Mouse (Mus musculus): ENCODE results near the gene Dvl3. TPM values are rescaled to one million over a fixed set of nuclear protein-coding genes. Genes with fewer than 3 reads are reported as not detected.

Gene Dvl3
- total RNA-seq, 2 experiments from 2014 or later = 51.1 to 51.7 TPM

DNA sequence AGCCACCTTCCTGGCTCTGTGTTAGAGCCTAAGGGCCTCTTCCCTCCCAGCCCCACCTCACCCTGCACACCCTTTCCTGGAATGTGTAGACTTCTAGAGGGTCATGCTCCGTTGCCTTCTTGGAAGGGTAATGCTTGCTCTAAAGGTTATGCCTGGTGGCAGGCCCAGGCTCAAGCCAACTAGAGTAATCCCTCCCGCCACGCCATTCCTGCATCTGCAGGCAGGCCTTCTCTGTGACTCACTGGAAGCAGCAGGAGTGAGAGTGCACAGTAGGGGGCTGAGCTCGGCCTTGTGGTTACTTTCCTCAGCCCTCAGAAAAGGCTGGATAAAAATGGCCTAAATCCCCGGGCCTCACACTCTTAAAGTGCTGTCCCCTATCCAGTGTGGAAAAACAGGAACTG, 20.3 kb downstream of the Dvl3 start:
- intact Hi-C loops (cut with DNase I) = loop anchor here (5.0 kb wide), 1 partner anchor 35 kb away; no protein-coding TSS in a partner anchor
- DNase-seq = peak in 1 of 2 experiments; percentile 16

DNA sequence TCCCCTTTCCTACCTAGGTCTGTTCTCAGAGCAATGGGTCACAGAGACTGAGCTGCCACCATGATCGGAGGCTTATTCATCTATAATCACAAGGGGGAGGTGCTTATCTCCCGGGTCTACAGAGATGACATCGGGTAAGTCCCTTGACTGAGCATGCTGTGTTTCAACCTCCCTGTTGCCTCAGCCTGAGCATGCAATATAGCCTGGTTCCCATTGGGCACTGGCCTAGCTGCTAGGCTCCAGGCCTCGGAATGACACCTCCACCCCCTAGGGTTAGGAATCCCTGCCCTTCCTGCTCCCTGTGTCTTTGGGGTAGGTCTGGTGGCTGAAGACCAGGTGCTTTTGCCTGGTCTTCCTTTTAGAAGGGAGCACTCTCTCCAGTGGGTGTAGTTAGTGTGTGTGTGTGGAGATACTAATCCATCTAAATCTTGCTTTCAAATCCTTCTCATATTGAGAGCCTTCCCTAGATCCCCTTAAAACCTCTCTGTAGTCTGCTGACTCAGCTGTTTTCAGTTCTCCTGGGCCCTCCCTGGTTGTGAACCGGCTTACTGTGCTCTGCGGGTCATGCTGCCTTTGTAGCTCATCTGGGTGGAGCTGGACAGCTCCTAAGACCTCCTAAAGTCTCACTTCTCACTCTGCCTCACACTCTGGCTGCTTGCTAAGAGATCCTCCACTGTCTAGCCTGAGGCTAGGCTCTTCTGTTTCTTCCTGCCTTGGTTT, 21.0 kb downstream of the Dvl3 start:
- intact Hi-C loops (cut with DNase I) = loop anchor here (5.0 kb wide), 1 partner anchor 35 kb away; no protein-coding TSS in a partner anchor
- DNase-seq = no peak

DNA sequence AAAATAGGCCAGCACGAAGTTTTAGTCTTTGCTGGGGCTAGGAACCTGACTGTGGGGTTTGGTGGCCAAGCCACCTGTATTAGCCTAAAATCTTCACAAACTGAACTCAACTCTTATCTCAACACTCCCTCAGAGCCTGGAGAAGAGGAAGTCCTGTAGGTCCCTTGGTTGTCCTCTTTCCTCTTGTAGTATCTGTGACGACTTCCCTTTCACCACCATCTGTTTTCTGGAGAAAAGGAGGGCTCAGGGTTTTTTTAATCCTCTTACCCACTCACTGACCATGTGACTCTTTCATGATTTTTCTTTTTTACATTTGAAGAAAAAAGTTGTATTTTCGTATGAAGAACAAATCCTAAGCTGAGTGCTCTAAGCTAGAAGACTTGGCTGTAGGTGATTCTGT, 22.9 kb downstream of the Dvl3 start:
- intact Hi-C loops (cut with DNase I) = loop anchor here (5.0 kb wide), 1 partner anchor 37 kb away; no protein-coding TSS in a partner anchor

DNA sequence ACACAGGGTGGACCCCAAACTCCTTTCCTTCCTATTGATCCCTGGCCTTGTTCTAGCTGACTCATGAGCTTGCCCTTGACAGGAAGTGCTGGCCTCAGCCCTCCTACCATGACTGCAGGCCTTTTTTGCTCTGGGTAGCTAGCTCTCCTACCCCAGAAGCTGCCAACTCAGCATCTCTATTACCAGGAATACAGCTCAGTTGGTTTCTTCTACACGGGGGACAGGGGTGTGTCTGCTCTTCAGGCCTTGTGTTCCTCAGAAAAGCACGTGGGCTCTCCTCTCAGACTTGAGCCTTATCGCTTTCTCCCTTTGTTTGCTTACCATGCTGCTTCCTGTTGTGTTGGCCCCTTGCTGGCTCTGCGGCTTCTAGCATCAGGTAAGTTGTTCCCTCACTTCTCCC, 23.7 kb downstream of the Dvl3 start:
- intact Hi-C loops (cut with DNase I) = no loop called here

More for the DNA sequence above, 22.9 kb downstream of the Dvl3 start:
- DNase-seq = no peak

DNA sequence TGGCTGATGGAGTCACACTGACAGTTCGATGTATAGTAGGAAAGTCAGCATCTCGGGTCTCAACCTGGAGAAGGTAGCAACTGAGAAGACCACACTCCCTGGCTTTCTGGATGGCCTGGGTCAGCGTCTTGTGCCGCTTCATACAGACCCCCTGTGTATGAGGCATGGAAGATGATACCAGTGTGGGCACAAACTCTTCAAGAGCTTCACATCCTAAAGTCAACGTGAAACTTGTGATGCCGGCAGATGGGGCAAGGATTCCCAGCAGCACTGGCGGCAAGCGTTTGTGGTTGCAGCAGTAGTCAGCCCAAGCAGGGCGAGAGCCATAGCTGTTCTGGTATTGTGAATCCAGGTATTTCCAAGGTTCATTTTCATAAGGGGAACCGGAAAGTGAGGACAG, 28.9 kb downstream of the Dvl3 start:
- intact Hi-C loops (cut with DNase I) = loop anchor here (5.0 kb wide), 1 partner anchor 67 kb away; the partner anchor contains the start of genes Alg3, Eef1akmt4 and Gm49333
- no peak for DNase-seq

More for the DNA sequence above, 23.7 kb downstream of the Dvl3 start:
- DNase-seq = no peak

DNA sequence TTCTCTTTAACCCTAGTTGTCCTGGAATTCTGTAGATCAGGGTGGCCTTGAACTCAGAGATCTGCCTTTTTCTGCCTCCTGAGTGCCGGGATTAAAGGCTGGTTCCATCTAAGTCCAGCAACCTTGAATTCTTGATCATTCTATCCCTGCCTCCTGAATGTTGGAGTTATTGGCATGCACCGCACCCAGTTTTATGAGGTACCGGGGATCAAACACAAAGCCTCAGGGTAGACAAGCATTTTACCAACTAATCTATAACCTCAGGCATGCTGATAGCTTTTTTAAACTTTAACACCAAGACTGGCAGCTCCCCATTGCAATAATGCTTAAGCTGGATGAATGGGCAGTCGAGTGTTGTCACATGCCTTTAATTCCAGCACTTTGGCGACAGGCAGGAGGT, 30.6 kb downstream of the Dvl3 start:
- intact Hi-C loops (cut with DNase I) = loop anchor here (5.0 kb wide), 1 partner anchor 65 kb away; the partner anchor contains the start of genes Alg3, Eef1akmt4 and Gm49333
- DNase-seq = no peak

DNA sequence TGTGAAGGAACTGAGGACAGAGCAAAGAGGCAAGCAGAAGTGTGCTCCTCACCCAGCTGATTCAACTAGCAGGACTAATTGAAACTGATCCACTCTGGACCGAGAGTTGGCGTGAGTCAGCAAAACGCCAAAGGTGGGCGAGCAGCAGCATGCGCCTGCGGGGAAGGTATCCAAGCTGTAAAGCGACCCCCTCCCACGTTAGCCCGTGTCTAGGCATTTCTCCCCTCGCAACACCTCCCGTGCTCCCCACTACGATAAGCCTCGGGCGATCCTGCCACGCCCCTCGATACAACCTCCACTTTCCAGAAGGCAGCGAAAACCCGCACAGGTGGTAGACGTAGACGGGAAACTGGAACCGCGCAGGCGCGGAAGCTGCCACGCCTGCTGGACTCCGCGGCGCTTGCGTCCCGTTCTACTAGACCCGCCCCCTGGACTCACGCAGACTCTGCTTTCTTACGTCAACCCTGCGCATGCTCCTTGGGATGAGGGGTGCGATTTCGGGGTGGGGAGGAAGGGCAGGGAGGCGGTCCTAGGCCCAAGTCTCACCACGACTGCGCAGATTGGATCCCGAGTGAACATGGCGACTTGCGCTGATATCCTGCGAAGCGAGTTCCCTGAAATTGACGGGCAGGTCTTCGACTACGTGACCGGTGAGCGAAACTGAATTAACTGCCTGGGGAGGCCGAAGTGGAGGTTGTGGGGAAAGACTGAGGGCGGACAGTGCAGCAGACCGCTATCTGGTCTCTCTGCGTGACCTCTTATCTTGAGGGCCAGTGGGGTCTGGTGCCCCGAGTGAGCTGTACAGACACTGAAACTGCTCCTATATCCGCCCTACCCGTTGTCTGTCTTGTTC, 31.5 kb downstream of the Dvl3 start, which contains the start of gene Abcf3:
Gene Abcf3, plus strand, starts transcription at position 482 of the 853 bp plus-strand sequence.
- intact Hi-C loops (cut with DNase I) = loop anchor here (5.0 kb wide), 1 partner anchor 64 kb away; the partner anchor contains the start of genes Alg3, Eef1akmt4 and Gm49333
- DNase-seq = peak; percentile 96 to 97

DNA sequence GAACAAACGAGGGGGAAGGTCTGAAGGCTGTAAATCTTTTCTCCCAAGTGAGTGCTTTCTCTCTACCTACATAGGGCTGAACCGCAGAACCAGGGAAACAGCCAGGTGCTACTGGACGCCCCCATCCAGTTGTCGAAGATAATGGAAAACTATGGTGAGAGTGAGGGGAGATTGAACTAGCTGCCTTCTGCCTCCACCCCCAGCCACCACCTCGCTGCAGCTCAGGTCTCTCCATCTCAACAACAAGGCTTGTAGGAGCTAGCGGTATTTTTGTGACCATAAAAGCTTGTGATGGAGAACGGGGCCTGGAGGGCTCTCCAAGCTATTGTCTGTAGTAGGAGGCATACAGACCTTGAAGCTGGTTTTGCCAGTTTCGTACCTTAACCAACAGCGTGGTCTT, 32.4 kb downstream of the Dvl3 start:
- intact Hi-C loops (cut with DNase I) = loop anchor here (5.0 kb wide), 1 partner anchor 63 kb away; the partner anchor contains the start of genes Alg3, Eef1akmt4 and Gm49333
- no peak for DNase-seq

DNA sequence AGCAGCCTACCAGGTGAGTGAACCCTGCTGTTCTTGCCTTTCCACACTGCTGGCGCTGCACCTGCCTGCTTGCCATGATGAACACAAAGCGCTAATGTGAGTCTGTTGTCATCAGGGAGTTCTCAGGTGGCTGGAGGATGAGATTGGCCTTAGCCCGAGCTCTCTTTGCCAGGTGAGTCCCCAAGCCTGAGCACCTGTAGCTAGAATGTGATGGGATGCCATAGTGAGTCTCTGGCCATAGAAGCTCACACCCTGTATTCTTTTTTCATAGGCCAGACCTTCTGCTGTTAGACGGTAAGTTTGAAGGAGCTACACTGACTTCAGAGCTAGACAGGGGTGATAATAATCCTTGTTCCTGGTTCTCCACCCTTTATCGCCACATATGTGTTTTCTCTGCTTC, 34.9 kb downstream of the Dvl3 start:
- DNase-seq = no peak
- intact Hi-C loops (cut with DNase I) = no loop called here

DNA sequence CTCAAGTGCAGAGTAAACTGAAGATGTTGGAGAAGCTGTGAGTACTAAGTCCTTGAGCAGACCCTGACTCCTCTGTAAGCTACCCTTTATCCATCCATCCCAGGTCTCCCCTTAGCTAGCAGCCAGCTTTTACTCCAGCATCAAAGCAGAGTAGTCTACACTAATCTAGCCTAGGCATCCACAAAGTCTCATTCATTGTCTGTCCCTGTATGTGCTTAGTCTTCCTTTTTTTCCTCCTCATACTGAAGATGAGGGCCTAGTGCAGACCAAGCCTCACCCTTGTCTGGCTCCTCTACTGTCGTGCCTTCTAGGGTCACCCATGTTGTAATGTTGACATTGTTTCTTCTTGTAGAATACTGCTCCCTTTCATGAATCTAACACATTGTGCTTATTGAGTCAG, 35.8 kb downstream of the Dvl3 start:
- intact Hi-C loops (cut with DNase I) = no loop called here

DNA sequence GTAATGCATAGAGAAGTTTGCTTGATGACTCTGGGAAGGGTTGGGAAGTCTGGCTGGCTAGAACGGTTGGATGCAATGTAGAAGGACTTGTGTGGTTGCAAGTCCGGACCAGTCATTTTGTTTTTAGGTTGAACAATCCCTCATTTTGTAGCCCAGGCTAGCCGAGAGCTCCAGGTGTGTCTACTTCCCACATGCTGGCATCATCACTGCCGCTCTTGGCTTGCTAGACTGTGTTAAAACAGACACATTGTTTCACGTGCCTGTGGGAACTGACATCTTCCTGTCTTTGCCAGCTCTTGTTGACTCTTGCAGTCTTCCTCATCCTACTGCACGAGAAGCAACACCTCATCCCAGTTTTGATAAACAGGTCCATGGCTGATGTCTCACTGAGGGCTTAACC, 38.2 kb downstream of the Dvl3 start:
- intact Hi-C loops (cut with DNase I) = no loop called here
- no peak for DNase-seq

More for the DNA sequence above, 35.8 kb downstream of the Dvl3 start:
- no peak for DNase-seq

DNA sequence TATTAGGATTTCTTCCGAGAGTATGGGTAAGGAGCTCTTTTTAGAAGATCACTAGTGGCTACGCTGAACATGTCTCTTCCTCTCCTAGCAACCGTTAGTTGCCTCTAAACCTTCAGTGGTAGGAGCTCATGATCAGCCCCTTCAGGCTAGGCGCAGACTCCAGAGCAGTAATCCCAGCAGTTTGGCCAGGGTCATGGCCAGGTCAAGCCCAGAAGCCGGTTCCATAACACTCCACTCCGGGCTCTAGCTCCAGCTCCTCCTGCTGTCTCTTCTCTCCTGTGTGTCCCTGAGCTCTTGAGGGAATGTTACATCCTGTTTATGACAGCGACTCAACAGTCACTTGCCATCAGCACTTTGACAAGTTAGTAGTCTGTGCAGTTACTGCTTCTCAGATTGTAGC, 40.6 kb downstream of the Dvl3 start:
- intact Hi-C loops (cut with DNase I) = no loop called here
- DNase-seq = no peak

DNA sequence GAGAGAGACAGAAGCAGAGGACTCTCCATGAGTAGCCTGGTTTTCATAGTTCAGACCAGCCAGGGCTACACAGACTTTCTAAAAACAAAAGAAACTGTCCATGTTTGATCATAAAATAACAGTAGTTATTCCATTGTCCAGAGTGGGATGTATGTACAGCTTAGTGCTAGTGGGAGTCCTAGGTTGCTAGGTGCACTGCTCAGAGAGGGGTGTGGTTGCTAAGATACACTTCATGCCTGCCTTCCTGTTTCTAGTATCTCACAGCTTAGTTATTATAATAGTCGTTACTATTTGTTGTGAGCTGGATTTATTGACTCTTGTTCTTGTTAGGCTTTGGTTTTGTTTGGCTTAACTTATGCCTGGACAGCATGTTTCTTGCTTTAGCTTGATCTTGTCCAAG, 48.3 kb downstream of the Dvl3 start:
- intact Hi-C loops (cut with DNase I) = no loop called here
- DNase-seq = no peak

Other genes with a start within 250 kb of the Dvl3 start
- gene Parl, start 214.6 kb upstream of the Dvl3 start, total RNA-seq (2021) = 100 to 1,000 TPM in 1 of 2 experiments, 10 to 100 TPM in 1; 89.4 to 103 TPM
- 1 to 10 TPM in 1 of 2 experiments, under 1 TPM in 1; 0.63 to 1.1 TPM for gene Cyp2ab1, start 191.6 kb upstream of the Dvl3 start, total RNA-seq (2021)
- gene Abcc5, start 90.6 kb upstream of the Dvl3 start, total RNA-seq (2021) = 10 to 100 TPM; 42.0 to 43.3 TPM
- 10 to 100 TPM; 49.7 to 50.4 TPM for gene Eif2b5, start 18.2 kb upstream of the Dvl3 start, total RNA-seq (2021)
- gene Ap2m1, start 18.5 kb downstream of the Dvl3 start, total RNA-seq (2021) = 100 to 1,000 TPM; 218 to 220 TPM
- gene Abcf3, start 31.6 kb downstream of the Dvl3 start, total RNA-seq (2021) = 10 to 100 TPM; 69.1 to 72.7 TPM
- gene Vwa5b2, start 72.5 kb downstream of the Dvl3 start, total RNA-seq (2021) = not detected
- gene Eef1akmt4, start 94.6 kb downstream of the Dvl3 start, total RNA-seq (2021) = 1 to 10 TPM; 4.9 to 5.6 TPM
- gene Gm49333, start 94.6 kb downstream of the Dvl3 start, total RNA-seq (2021) = under 1 TPM in 1 of 2 experiments, not detected in 1; 0.29 TPM
- 10 to 100 TPM; 10.4 to 10.5 TPM for gene Alg3, start 94.8 kb downstream of the Dvl3 start, total RNA-seq (2021)
- under 1 TPM; 0.73 to 0.79 TPM for gene Camk2n2, start 104.3 kb downstream of the Dvl3 start, total RNA-seq (2021)
- gene Ece2, start 112.8 kb downstream of the Dvl3 start, total RNA-seq (2021) = under 1 TPM; 0.34 to 0.86 TPM
- 100 to 1,000 TPM; 191 to 193 TPM for gene Psmd2, start 134.7 kb downstream of the Dvl3 start, total RNA-seq (2021)
- 100 to 1,000 TPM; 329 to 343 TPM for gene Eif4g1, start 151.3 kb downstream of the Dvl3 start, total RNA-seq (2021)
- gene Fam131a, start 176.3 kb downstream of the Dvl3 start, total RNA-seq (2021) = 10 to 100 TPM; 26.6 to 29.8 TPM
- gene Polr2h, start 200.7 kb downstream of the Dvl3 start, total RNA-seq (2021) = 10 to 100 TPM; 10.2 TPM
- 1 to 10 TPM; 2.2 to 2.4 TPM for gene Clcn2, start 200.8 kb downstream of the Dvl3 start, total RNA-seq (2021)
- 1 to 10 TPM; 2.4 to 2.5 TPM for gene Chrd, start 216.1 kb downstream of the Dvl3 start, total RNA-seq (2021)
- under 1 TPM; 0.15 to 0.36 TPM for gene Thpo, start 217.5 kb downstream of the Dvl3 start, total RNA-seq (2021)